Mouse (Mus musculus) myocyte (in vitro differentiated cells): ENCODE measurements at regions not wholly inside any gene's neighbourhood (a gene's known extent, or its start where the extent isn't known, plus 50 kb on each side); places are given as distances from the start of the nearest gene placed in this dataset.

Source experiments
- H3K27me3 ChIP-seq: one replicate; pipeline ENCODE4 v1.6.1; 2011; ENCODE audit not compliant: control insufficient read depth, insufficient read depth, insufficient read length
- H3K36me3 ChIP-seq: one replicate; pipeline ENCODE4 v1.6.1; 2011; ENCODE audit not compliant: control insufficient read depth, insufficient read depth
- H3K4me2 ChIP-seq: one replicate; pipeline ENCODE4 v1.6.1; 2011; ENCODE audit warnings: low read depth, control low read depth
- H3K4me3 ChIP-seq: one replicate; pipeline ENCODE4 v1.5.1; 2011; ENCODE audit warnings: mild to moderate bottlenecking, control low read depth, moderate library complexity
- H3K79me2 ChIP-seq: one replicate; pipeline ENCODE4 v1.6.1; 2011; ENCODE audit not compliant: control insufficient read depth, insufficient read depth
- H3ac ChIP-seq: one replicate; pipeline ENCODE4 v1.6.1; 2011; ENCODE audit not compliant: control insufficient read depth, insufficient read length
- CEBPB ChIP-seq: IDR thresholded peaks from 2 replicates; pipeline ENCODE4 v1.6.1; 2011; ENCODE audit warnings: mild to moderate bottlenecking, moderate library complexity; ENCODE audit not compliant: poor library complexity, insufficient read depth, severe bottlenecking
- E2F4 ChIP-seq: IDR thresholded peaks from one replicate; pipeline ENCODE4 v1.6.1; 2011; ENCODE audit warnings: mild to moderate bottlenecking, control low read depth, moderate library complexity; ENCODE audit not compliant: insufficient read depth
- MAX ChIP-seq: IDR thresholded peaks from one replicate; pipeline ENCODE4 v1.6.1; 2011; ENCODE audit warnings: low read depth, mild to moderate bottlenecking, control low read depth
- MYOD1 ChIP-seq, 3 experiments: IDR thresholded peaks; one replicate each; pipeline ENCODE4 v1.6.1; 2011; ENCODE audit warnings: control low read depth in 2 of 3, low read depth in 2 of 3, mild to moderate bottlenecking in 2 of 3, moderate library complexity in 1 of 3; ENCODE audit not compliant: insufficient read length in 2 of 3, control insufficient read depth in 1 of 3
- MYOG ChIP-seq, 3 experiments: IDR thresholded peaks; one replicate each; pipeline ENCODE4 v1.6.1; 2011; ENCODE audit warnings: control low read depth in 2 of 3, low read depth in 2 of 3, mild to moderate bottlenecking in 2 of 3; ENCODE audit not compliant: insufficient read length in 2 of 3, control insufficient read depth in 1 of 3, insufficient read depth in 1 of 3
- POLR2A ChIP-seq: IDR thresholded peaks from one replicate; pipeline ENCODE4 v1.6.1; 2011; ENCODE audit warnings: low read depth, mild to moderate bottlenecking, control low read depth, moderate library complexity; ENCODE audit not compliant: insufficient read length
- POLR2AphosphoS2 ChIP-seq: IDR thresholded peaks from one replicate; pipeline ENCODE4 v1.6.1; 2011; ENCODE audit warnings: low read depth, control low read depth; ENCODE audit not compliant: insufficient read length
- REST ChIP-seq: IDR thresholded peaks from one replicate; pipeline ENCODE4 v1.6.1; 2011; ENCODE audit warnings: mild to moderate bottlenecking, control low read depth, moderate library complexity; ENCODE audit not compliant: insufficient read depth, insufficient read length
- SRF ChIP-seq: IDR thresholded peaks from one replicate; pipeline ENCODE4 v1.6.1; 2011; ENCODE audit warnings: low read depth; ENCODE audit not compliant: control insufficient read depth, insufficient read length
- TCF12 ChIP-seq: IDR thresholded peaks from one replicate; pipeline ENCODE4 v1.6.1; 2011; ENCODE audit warnings: mild to moderate bottlenecking, control low read depth; ENCODE audit not compliant: poor library complexity, insufficient read depth, severe bottlenecking
- TCF3 ChIP-seq: IDR thresholded peaks from one replicate; pipeline ENCODE4 v1.6.1; 2011; ENCODE audit warnings: low read depth, control low read depth; ENCODE audit not compliant: insufficient read length
- USF1 ChIP-seq: IDR thresholded peaks from one replicate; pipeline ENCODE4 v1.6.1; 2011; ENCODE audit warnings: low read depth, mild to moderate bottlenecking, control low read depth, moderate library complexity

DNA sequence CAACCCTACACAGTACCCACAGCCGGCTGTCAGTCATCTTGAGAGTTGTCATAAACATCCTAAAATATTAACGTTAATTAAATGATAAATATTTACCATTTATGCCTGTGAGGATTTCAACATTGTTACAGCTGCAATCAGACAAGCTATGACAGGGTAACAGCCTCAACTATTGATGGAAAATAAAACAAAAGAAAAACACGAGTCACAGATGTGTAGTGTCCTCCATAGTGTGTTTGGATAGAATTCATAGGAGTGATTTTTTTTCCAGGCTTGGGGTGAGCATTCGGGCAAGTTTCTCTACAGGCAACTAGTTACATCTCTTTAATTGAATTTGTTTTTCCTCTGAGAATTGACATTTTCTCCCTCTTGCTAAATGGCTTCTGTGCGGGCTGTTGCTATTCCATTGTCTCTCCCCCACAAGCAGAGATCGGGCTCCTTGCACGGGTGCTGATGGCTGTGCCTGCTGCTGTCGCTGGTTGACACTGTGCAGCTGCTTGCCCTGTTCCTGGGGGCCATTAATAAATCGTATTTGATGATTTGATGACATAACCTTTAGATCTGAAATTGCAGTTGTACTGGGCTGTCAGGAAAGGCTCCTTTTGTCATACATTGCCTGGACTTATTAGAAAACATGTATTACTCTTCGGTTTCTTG is 120.6 kb upstream of the 9630041A04Rik start:
- Histone ChIP-seq H3K4me2 (no peak overlapping the region), H3K4me3 (no peak overlapping the region), H3K27me3 (no peaks in the 10 kb centered on the region), H3K79me2 (no peaks in the 10 kb centered on the region), H3K36me3 (no peaks in the 10 kb centered on the region), H3ac (no peak overlapping the region)
- TF ChIP-seq POLR2AphosphoS2 = no peak
- TF ChIP-seq POLR2A = no peak
- TF ChIP-seq REST = no peak
- no peak for TF ChIP-seq MYOD1 (IDR thresholded peaks at IDR 0.05; ENCODE audit: control insufficient read depth in 1 of 3, insufficient read length in 2 of 3, low read depth in 2 of 3)
- TF ChIP-seq USF1 = no peak
- TF ChIP-seq TCF3 = no peak
- TF ChIP-seq MAX = no peak

- no peak for TF ChIP-seq TCF3
- TF ChIP-seq POLR2AphosphoS2 = no peak
- TF ChIP-seq REST = no peak
- no peak for TF ChIP-seq TCF12
- TF ChIP-seq USF1 = no peak
- no peak for TF ChIP-seq MYOD1 (IDR thresholded peaks at IDR 0.05; ENCODE audit: control insufficient read depth in 1 of 3, insufficient read length in 2 of 3, low read depth in 2 of 3)
- TF ChIP-seq SRF = no peak
- no peak for TF ChIP-seq POLR2A
- no peak for TF ChIP-seq MAX
- TF ChIP-seq MYOG (IDR thresholded peaks at IDR 0.05; ENCODE audit: control insufficient read depth in 1 of 3, insufficient read depth in 1 of 3, insufficient read length in 2 of 3, low read depth in 2 of 3) = no peak
- no peak for TF ChIP-seq E2F4
- TF ChIP-seq CEBPB = no peak
- Histone ChIP-seq H3K79me2 (no peaks in the 10 kb centered on the region), H3K4me3 (no peak overlapping the region), H3K36me3 (no peaks in the 10 kb centered on the region), H3ac (no peak overlapping the region), H3K27me3 (no peaks in the 10 kb centered on the region), H3K4me2 (no peak overlapping the region)
Observed at GRCm38 (mm10) chr9:101739322-101739721, 122.3 kb upstream of the 9630041A04Rik start.

DNA sequence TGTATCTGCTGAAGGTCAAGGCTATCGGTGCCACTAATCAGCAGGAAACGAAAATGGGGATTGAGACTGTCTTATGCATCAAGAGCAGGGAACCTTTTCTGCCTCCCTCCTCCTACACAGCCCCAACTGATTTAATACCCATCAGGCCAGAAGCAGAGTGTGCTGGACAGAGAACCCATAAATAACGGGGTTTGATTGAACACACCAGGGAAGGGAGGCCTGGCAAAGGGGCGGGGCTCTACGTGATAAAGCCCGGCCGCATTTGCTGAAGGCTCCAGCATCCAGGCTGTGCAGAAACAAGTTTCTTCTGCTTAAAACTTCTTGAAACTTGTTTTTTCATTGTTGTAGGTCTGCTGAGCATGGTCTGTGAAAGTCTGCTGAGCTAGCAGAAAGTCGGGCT is 127.4 kb upstream of the 9630041A04Rik start:
- Histone ChIP-seq H3K4me3 (no peak overlapping the region), H3K27me3 (no peaks in the 10 kb centered on the region), H3K4me2 (no peak overlapping the region), H3K36me3 (no peaks in the 10 kb centered on the region), H3K79me2 (no peaks in the 10 kb centered on the region), H3ac (no peak overlapping the region)
- TF ChIP-seq POLR2A (no peak), CEBPB (no peak), MYOG (IDR thresholded peaks at IDR 0.05; ENCODE audit: control insufficient read depth in 1 of 3, insufficient read depth in 1 of 3, insufficient read length in 2 of 3, low read depth in 2 of 3) (no peak), MAX (no peak), E2F4 (no peak), MYOD1 (IDR thresholded peaks at IDR 0.05; ENCODE audit: control insufficient read depth in 1 of 3, insufficient read length in 2 of 3, low read depth in 2 of 3) (no peak), TCF3 (no peak), POLR2AphosphoS2 (no peak), USF1 (no peak), SRF (no peak), REST (no peak), TCF12 (no peak)

DNA sequence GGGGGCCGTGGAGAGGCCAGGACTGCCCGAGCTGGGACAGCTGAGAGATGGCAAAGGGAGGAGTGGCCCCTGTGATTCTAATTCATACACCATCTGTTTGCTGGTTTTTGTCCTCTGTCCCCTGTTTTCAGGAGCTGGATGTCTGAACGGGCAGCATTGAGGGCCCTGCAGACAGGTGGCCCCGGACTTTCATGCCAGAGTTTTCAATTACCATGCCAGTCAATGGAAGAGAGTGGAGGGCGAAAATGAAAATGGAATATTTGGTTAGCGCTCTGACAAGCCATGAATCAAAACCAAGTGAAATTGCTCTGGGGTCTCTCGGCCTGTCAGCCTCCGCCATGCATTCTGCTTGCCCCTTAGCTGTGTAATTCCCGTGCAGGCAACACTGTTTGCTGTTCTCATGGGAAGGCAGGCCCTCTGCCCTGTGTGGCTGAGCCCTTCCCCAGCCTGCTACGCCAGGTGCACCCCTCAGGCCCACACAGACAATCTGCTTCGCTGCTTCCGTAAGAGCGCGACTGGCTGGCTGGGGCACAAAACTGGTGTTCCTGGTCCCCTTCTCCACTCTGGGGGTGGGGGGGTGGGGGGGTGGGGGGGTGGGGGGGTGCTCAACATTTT is 127.9 kb upstream of the 9630041A04Rik start:
- Histone ChIP-seq H3K27me3 (no peaks in the 10 kb centered on the region), H3K36me3 (no peaks in the 10 kb centered on the region), H3ac (no peak overlapping the region), H3K4me3 (no peak overlapping the region), H3K79me2 (no peaks in the 10 kb centered on the region), H3K4me2 (no peak overlapping the region)
- TF ChIP-seq POLR2AphosphoS2 (no peak), POLR2A (no peak), MYOG (IDR thresholded peaks at IDR 0.05; ENCODE audit: control insufficient read depth in 1 of 3, insufficient read depth in 1 of 3, insufficient read length in 2 of 3, low read depth in 2 of 3) (no peak), MYOD1 (IDR thresholded peaks at IDR 0.05; ENCODE audit: control insufficient read depth in 1 of 3, insufficient read length in 2 of 3, low read depth in 2 of 3) (no peak), USF1 (no peak), REST (no peak), E2F4 (no peak), TCF12 (no peak), SRF (no peak), CEBPB (no peak), MAX (no peak), TCF3 (no peak)

DNA sequence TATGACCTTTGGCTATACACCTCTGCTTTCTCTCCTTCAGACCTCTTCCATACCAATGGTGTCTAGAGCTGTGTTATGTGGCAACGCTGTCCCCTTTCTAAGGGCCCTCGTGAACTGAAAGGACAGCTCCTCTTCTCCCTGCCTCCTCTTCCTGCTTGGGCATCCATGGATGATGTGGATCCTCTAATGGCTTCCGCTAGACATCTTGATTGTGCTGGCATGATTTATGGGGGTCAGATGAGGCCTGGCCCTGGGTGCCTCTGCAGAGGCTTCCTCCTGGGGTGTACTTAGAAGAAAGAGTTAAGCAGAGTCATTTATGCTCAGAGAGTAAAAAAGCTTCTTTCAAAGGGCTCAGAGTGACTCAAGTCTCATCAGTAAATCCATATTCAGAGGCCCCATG is 131.5 kb upstream of the 9630041A04Rik start:
- no peaks in the 10 kb centered on the region for H3K27me3 ChIP-seq
- no peak overlapping the region for H3K4me2 ChIP-seq
- H3K79me2 ChIP-seq = no peaks in the 10 kb centered on the region
- no peaks in the 10 kb centered on the region for H3K36me3 ChIP-seq
- H3ac ChIP-seq = no peak overlapping the region
- H3K4me3 ChIP-seq = no peak overlapping the region
- no peak for TF ChIP-seq MYOD1 (IDR thresholded peaks at IDR 0.05; ENCODE audit: control insufficient read depth in 1 of 3, insufficient read length in 2 of 3, low read depth in 2 of 3)
- no peak for TF ChIP-seq MAX
- no peak for TF ChIP-seq SRF
- no peak for TF ChIP-seq TCF12
- no peak for TF ChIP-seq REST
- no peak for TF ChIP-seq POLR2A
- no peak for TF ChIP-seq USF1
